Mouse (Mus musculus) gastrocnemius, postnatal 10 days (tissue): ENCODE results near the gene Map7. TPM values are rescaled to one million over a fixed set of nuclear protein-coding genes. Genes with fewer than 3 reads are reported as not detected.

Experiments
- DNase-seq: peaks from one replicate; pipeline ENCODE4 v3.0.0; 2021; ENCODE audit warnings: mixed read lengths
- long read RNA-seq, 2 experiments: library from polyadenylated mRNA; stranded (forward); transcript quantifications; one replicate each; pipeline ENCODE4 v2.0.0; 2021
- total RNA-seq, 2 experiments: library from RNA; stranded (reverse); gene quantifications; 2 replicates each; pipeline ENCODE4 v1.2.3; 2021

The Map7 gene
- 1 to 10 TPM; 1.9 to 2.0 TPM for total RNA-seq
- long read RNA-seq, experiment 1, full-length matches to known transcripts: 3 of 4 reads
- long read RNA-seq, experiment 1, partial matches to known transcripts: 1 of 4 reads
- long read RNA-seq, experiment 1, other reads (novel, unspliced or antisense): 0 of 4 reads
- long read RNA-seq, experiment 2, full-length matches to known transcripts: 1 of 2 reads
- long read RNA-seq, experiment 2, partial matches to known transcripts: 1 of 2 reads
- long read RNA-seq, experiment 2, other reads (novel, unspliced or antisense): 0 of 2 reads

DNA sequence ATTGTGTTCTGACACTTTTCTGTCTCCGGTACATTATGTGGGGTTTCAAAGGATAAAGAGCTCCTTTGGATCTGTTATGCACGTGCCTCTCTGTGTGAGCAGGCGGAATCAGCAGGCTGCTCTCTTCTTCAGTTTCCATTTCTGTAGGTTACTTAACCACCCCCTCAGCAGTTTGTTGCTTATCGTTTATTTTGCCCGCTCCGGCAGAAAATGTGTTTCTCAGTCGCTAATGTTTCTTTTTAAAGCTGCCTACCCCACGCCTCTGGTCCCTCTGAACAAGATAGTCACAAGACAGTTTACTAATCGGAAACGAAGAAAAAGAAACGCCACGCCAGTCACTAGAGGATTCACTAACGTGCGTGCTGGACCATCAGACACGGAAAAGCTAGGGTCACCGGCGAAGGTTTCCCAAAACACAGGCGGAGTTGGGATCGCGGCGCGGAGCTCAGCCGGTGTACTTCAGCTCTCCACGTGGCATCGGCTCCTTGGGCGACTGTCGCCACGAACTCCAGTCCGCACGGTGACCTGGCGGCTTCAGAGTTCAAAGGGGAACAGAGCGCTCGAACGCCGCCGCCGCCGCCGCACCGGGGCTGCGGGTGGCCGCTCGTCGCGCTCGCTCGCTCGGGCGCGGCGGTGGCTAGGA is at the start of gene Map7:
TSS of gene Map7 (plus strand) at position 342 of the 643 bp plus-strand sequence.
- DNase-seq: peak; percentile 14

DNA sequence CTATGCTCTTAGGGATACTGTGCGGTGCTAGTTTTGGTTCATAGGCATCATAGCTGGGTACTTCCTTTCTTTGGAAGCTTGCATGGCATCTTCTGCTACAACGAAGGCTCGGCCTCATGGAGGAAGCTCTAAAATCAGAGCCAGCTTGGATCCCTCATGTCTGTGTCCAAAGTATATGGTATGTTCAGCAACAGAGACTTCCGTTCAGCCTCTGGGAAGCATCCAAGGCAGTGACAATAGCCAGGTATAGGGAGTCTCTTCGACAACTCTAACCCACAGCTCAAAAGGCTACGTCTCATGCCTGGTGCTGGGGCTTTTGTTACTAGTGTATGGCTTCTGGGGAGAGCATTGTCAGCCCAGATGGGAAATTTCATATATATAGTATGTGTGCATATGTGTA is 46.8 kb upstream of the Map7 start:
- no peak for DNase-seq

DNA sequence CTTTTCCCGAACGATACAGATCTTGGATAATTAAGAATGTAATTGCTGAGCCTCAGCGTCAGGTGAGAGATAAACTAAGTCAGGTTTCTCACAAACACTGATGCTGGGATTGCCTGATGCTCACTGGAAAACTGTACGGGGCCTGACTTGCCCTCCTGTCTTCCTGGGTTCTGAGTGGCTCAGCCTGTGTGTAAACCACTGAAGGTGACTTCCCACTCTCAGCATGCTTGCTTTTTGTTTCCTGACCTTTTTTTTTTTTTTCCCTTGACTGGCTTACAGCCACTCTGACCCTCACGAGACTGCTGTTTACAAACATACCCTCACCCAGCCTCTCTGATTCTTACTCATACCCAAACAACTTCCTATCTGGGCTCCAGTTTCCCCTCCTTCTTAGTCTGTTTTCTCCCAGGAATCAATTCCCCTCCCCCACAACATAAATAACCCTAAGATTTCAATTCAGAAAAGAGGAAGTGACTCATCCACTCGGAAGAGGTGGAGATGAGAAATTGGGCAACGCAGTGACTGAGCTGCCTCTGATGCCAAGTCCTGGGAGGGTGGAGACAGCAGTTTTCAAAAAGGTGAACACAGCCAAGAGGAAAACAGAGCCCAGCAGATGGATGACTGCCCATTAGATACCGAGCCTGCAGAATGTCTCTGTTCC is 43.9 kb upstream of the Map7 start:
- no peak for DNase-seq

DNA sequence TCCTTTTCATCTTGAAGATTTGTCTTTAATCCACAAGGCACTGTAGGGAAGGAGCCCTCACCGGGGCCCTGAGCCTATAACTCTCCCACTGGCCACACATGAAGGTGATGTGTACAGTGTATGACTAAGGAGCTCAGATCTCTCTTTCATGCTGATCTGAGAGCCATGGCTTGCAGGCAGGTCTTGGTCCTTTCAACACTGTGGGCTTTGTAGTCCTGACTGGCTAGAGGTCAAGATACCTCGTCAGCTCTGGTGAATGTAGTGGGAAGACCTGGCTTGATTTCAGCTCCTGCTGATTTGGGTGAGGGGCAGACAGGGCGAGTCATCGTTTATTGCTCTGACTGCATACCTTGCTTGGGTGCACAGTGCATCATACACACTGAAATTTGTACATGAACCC is 42.7 kb upstream of the Map7 start:
- DNase-seq: no peak

DNA sequence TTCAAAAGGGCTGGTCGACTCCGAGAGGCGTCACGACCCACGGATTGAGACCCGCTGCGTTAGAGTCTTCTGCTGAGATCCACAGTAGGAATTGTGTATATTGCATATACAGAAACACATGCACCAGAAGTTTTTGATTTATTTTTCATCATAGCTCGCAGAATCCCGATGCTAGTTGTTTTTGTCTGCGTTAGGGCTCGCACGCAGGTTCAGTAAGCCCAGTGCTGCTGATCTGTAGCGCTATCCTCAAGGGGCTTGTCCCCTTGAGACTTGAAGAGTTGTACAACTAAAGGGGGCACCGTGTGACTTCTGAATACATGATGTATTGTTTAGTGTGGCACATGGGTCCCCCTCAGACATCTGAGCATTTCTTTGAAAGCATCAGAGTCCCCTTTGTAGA is 41.2 kb upstream of the Map7 start:
- DNase-seq: no peak

DNA sequence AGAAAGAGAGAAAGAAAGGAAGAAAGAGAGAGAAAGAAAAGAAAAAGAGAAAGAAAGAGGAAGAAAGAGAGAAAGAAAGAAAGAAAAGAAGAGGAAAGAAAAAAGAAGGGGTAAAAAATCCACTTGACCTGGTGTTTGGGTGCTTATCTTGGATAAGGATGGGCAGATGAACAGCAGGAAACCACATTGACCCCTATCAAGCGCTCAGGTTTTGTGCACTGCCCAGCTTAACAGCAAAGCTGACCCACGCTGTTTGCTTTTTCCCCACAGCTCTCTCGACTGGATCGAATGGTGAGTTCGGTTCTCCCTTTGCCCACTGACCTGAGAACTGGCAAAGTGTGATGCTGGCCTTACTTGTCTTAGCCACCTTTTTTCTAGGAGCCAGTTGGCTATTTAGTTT is 36.8 kb upstream of the Map7 start:
- DNase-seq: no peak

DNA sequence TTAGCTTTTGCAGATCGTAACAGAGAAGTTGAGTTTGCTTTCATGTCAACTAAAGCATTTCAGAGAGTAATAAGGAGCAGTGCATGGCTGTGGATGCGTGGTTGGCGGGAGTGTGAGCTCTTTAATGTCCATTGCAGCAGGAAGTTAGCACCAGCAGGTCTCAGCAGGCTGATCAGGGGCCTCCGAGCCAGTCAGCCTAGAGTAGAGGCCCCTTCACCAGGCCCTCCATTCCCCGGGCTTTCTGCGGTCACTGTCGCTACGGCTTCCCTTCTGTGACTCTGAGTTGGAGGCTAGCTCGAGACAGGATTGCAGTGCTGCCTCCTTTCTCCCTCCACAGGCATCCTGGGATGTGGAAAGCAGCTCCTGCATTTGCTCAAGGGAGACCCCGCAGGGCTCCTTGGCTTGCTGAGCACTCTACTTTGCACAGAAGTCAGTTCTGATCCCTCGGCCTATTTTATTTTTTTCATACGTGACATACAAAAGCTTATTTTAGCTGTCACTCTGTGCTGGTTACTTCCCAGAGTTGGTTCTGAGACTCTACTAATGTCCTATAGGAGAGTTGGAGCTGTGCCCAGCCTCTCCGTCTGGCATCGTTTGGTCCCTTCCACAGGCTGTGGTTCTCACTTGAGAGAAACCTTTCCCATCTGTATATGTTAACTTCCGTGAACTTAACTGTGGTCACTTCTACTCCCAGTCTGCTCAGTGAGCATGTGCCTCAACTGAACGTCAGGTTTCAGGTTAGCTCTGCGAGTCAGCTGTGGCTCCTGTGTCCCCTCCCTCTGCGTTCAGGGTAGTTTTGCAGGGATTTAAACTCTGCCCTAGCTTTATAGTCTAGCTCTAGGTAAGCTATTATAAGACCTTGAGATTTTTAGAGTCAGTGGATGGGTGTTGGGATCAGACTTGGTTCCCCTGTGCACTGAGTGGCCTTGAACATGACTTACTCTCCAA is 36.0 kb upstream of the Map7 start:
- DNase-seq: no peak

DNA sequence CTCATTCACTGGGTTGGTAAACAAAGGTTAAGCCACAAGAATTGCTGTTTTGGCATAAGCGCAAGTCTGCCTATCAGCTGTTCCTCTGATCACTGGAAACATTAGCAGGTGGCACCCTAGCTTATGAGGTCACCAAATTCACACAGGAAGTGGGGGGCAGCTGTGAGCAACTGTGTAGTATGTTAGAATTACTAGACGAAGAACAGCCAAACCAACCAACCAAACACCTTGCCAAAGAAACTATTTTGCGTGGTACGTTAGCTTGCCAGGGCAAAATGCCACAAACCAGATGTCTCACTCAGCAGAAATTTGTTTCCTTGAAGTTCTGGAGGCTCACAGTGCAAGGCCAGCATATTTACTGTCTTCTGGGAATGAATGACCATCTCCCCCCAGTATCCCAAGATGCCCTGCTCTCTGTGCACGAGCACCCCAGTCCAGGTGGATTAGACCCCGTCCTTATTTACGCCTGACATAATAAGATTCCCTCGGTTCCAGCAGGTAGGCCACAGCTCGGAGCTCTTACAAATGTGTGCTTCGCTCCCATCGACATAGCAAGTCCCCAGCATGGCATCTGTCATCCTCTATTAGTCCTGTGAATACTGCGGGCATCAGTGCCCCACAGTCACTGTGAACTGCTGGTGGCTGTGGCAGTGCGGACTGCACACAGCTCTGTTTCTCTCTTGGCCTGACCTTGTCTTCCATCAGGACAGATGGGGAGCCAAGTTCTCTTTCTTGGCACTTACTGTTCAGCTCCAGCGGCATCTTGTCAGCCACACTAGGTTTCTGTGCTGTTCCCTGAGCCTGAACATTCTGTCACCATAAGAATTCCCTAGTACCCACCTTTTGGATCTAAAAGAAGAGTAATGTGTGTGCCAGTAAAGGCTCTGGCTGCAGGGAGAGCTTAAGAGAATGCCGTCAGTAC is 28.5 kb upstream of the Map7 start:
- no peak for DNase-seq

DNA sequence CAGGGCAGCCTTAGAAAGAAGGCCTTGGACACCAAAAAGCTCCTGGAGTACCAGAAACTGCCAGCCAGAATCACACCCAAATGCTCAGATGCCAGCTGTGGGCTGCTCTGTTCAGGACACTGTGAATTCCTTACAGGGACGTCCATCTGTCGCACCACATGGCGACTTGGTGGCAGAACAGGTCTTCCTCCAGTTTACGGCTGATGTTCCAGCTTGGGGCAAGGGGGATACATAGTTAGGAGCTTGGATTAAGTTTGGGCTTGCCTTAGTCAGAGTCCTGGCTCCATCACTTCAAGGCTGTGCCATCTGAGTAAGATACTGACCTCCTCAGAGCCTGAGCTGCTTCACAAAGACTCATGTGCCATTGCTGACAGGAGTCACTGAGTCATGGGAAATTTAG is 26.3 kb upstream of the Map7 start:
- DNase-seq: no peak

DNA sequence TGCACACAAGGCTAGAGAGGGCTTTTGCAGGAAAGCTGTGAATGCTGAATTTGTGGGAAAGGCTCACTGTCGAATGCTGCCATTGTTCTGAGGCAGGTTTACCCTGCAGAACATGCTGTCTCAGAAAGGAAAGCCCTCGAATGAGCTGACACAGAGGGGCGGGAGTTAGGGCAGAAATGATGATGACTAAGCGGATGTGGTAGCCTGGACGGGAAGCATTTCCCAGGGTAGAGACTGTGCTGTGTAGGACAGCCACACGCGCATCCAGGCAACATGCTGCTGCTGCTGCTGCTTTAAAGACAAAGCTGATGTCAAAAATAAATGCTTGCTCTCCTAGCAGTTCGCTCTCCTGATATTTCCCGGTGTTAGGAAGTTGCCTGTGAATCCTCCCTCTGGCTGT is 24.9 kb upstream of the Map7 start:
- no peak for DNase-seq

DNA sequence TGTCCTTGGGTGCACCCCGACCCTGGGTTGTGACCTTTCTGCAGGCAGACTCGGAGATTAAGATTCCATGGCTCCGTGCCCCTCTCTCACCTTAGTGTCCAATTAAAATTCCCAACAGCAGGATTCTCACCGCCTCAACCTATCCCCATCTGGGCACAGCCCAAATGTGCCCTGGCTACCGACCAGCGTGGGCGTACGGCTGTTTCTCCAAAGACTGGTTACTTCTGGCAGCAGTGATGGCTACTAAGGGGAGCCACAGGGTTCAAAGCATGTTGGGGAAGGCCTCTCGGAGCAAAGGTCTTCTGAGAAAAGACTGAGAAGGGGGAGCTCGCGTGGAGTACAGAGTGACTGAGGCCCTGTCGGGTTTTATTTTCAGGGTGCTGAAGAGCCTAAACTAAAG is 23.7 kb upstream of the Map7 start:
- DNase-seq: no peak

DNA sequence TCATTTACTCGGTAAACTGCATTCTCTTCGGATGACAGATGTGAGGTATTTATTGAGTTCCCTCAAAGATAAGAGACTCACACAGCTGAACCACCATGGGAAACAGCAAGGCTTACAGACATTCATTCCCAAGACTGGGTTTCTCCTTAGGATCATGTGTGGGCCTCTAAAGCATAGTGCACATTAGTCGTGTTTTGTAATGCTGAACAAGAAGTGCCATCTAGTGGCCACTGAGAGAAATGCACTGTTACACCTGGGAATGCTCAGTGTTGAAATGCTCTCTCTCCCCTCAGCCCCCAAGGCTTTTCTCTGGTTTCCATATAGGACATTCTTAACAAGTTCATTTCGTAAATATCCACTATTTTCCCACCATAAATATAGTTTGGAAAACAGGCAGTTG is 23.0 kb upstream of the Map7 start:
- DNase-seq: peak; percentile 36

DNA sequence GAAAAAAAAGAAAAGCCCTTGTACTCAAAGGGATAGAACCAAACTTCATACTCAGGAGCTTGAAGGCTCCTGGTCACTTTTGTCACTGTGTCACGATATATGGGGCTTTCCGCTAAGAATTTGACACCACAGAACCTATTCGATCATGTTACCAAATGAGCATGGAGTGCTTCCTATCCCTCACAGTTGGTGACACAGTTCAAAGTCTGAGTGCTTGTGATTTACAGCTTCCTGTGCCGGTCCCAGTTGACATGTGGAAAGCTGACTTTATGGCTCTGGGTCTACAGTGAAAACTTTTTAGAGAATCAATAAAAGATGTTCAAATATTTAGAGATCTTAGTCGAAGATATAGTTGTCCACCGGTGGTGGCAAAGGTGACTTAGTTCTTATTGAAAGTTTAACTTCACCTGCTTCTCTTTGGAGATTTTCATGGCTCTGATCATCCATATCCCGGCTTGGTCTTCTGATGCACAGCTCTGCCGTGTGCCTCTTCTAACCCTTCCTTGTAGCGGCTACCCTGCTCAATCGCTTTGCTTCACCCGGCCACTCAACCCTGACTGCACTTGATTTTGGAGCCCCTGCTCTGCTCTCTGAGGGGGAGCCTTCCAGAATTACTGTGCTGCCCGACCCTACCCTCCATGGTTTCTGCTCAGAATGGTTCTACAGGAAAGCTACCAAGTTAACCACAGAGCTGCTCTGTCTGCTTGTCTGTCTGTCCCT is 15.2 kb upstream of the Map7 start:
- DNase-seq: no peak

DNA sequence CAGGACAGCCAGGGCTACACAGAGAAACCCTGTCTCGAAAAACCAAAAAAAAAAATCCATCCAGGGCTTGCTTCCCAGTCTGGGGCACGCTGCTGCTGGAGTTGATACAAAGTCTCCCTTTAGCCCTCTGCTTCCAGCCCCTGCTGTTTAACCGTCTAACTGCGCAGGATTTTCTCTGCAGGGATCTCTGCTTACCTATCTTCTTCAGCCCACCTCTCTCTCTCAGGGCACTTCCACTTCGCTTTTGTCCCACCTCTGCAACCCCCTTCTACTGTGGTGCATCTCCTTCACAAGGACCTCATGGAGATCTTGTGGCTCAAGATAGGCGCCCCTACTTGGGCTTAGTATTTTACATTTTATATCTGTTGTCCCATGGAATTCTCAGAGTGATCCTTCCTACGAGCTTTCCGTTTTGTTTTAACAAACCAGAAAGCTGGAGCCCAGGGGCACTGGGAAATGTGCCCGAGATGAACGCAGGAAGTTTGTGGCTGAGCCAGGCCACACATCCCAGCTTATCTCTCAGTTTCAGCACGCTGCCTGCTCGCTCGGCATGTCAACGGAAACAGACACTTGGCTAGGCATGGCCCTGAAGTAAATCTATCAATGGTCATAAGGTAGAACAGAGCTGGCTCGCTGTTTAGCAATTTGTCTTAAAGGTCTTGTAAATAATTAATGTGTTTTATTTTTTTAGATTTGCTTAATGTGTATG is 12.8 kb upstream of the Map7 start:
- DNase-seq: no peak

DNA sequence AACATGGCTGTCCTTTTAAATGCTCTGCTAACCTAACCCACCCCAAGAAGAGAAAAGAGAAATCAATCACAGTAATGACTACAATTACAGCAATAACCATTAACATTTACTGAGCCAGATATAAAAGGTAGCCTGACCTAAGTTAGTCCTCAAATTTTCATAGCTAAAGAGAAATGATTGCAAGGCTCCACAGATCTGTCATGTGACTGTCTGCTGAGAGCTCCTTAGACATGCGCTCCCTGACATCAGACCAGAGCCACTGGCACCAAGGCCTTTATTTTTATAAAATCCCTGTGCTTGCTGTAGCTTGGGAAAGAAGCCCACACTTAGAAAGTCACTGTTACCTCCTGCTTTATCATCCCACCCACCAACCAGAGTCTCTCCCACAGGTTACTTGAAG is 11.8 kb upstream of the Map7 start:
- DNase-seq: no peak

DNA sequence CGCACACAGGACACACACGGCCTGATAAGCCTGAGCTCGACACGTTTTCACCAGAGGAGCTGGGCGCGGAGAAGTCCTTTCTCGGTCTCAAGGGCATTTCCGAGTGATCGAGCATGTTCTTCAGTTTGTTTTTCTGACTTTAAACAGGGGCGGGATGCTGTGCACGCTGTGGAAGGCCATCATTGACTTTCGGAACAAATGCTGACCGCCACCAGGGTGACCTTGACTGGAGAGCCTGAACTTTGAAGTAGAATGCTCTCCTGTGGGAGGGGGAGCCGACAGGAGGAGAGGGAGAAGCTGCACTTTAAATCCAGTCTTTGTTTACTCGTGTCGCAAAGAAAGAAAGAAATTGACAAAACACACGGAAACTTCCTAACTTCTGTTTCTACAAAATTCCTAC is 6.9 kb upstream of the Map7 start:
- no peak for DNase-seq

DNA sequence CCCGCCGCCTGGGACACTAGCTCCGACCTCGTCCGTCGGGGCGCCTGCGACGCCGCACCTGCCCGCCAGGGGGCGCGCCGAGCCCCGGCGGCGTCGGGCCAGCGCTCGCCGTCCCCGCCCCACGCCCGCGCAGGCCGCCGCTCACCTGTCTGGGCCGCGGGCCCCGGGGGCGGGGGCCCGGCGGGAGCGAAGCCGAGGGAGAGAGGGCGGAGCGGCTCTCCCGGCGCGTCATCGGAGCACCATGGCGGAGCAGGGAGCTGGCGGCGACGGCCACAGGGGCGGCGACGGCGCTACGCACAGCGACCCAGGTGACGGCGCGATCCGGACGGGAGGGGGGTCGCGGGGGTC is 476 bp downstream of the Map7 start:
- DNase-seq: no peak

DNA sequence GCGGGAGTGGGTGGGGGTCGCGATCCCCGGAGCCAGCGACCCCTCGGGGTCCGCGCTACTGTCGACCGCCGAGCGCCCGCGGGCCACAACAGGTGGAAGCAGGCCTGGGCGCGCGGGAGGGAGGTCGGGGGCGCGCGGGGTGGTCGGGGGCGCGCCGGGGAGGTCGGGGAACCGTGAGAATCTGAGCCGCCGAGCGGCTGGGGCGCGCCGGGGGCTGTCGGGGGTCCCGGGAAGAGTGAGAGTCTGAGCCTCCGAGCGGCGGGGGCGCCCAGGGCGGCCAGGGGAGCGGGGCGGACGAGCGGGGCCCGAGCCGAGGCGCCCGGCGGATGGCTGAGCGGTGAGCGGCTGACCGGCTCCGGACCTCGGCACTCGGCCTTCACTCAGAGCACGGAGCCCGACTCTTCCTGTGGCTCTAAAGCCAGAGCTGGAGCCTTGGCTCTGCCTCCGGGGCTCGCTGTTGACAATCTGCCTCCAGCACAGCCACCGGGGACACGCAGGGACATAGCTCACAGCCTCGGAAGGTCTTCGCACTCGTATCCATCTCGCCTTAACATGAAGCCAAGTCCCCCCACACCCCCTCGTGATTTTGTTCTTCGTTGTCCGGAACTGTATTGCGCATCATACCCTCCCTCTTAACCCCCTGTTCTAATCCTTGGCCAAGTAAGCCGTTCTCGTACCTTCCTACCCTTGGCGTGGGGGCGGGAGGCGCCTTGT is 1.0 kb downstream of the Map7 start:
- DNase-seq: peak; percentile 48

DNA sequence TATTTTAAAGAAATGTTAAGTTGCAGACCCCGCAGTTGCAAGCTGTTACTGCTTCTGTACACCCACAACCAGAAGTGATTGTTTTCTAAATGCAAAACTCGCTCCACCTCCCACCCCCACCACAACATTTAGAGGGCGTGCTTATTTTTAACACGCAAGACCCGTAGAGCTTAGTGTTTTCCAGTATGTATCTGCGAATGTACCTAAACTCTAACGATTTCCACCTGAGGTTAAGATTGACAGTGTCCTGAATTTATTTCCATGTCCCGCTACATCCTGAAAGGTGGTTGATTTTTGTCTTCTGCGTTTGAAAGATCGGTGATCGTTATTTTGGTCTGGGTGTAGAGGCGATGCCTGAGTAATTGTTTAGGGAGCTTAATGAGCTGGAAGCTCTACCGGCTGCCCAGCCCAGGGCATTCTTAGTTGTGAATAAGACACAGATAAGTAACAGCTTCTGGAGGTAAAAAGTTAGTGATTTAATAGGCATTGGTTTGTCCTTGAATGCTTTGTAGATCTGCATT is 1.6 kb downstream of the Map7 start:
- no peak for DNase-seq
